Mouse (Mus musculus) cerebellum, adult 8-10 months (tissue): ENCODE results near the gene Socs7.

ENCODE experiments used
- DNase-seq: peaks from one replicate; pipeline ENCODE4 v3.0.0; 2022

Gene Socs7

DNA sequence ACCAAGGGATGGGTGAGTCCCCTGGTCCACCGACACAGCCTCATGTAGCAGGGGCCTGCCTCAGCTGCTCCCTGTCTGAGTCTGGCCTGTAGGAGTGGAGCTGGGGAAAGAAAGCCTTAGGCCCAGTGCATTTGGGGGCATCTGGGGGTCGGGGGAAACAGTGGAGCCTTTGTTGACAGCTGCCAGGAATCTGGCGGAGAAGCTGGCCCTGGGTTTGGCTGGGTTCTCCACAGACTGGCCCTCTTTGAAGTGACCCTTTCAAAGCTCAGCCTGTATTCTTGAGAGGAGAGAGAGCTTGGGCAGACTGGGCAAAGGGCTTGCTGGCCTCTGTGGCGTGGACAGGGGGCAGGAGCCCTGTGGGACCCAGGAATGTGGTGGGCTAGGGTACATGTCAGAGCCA, 60.2 kb downstream of the Socs7 start:
- no peak for DNase-seq

- DNase-seq, result no peak
These were observed 61.8 kb downstream of the Socs7 start for GRCm38 (mm10) chr11:97424092-97424692.

- DNase-seq, result no peak
These were observed 62.5 kb downstream of the Socs7 start for GRCm38 (mm10) chr11:97424802-97425201.

- DNase-seq, result peak; percentile 62
These were observed 65.7 kb downstream of the Socs7 start for GRCm38 (mm10) chr11:97427794-97428725.

- no peak for DNase-seq
These were observed 66.4 kb downstream of the Socs7 start for GRCm38 (mm10) chr11:97428726-97429077.

GRCm38 (mm10) chr11:97429615-97430014, 67.3 kb downstream of the Socs7 start:
- no peak for DNase-seq

- peak; percentile 74 for DNase-seq
These were observed 69.7 kb downstream of the Socs7 start for GRCm38 (mm10) chr11:97432015-97432414.

GRCm38 (mm10) chr11:97432983-97433539, 70.7 kb downstream of the Socs7 start:
- no peak for DNase-seq

GRCm38 (mm10) chr11:97434121-97434520, 71.8 kb downstream of the Socs7 start:
- no peak for DNase-seq

GRCm38 (mm10) chr11:97434704-97435454, 72.5 kb downstream of the Socs7 start:
- DNase-seq, result no peak

GRCm38 (mm10) chr11:97435808-97436491, 73.6 kb downstream of the Socs7 start:
- DNase-seq, result no peak

DNA sequence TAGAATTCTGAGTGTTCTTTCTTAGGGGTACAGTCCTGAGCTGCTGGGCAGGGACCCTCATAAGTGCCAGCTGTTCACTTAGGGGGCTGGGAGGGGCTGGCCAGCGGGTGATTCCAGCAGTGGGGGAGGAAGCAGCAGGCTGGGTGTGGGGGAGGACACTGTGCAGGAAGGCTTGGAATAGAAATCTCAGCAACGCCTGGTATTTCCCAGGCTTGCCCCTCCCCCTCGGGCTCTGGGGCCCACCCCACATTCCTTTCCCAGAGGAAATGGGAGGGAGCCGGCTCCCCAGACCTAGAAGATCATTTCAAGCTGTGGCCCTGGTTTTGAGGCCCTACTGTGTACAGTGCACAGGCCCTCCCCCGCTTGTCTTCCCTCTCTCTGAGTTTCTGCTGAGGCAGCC, 75.4 kb downstream of the Socs7 start:
- no peak for DNase-seq

- no peak for DNase-seq
These were observed 76.5 kb downstream of the Socs7 start for GRCm38 (mm10) chr11:97438868-97439267.

- no peak for DNase-seq
These were observed 77.6 kb downstream of the Socs7 start for GRCm38 (mm10) chr11:97439935-97440334.

- no peak for DNase-seq
These were observed 78.1 kb downstream of the Socs7 start for GRCm38 (mm10) chr11:97440441-97440881.

DNA sequence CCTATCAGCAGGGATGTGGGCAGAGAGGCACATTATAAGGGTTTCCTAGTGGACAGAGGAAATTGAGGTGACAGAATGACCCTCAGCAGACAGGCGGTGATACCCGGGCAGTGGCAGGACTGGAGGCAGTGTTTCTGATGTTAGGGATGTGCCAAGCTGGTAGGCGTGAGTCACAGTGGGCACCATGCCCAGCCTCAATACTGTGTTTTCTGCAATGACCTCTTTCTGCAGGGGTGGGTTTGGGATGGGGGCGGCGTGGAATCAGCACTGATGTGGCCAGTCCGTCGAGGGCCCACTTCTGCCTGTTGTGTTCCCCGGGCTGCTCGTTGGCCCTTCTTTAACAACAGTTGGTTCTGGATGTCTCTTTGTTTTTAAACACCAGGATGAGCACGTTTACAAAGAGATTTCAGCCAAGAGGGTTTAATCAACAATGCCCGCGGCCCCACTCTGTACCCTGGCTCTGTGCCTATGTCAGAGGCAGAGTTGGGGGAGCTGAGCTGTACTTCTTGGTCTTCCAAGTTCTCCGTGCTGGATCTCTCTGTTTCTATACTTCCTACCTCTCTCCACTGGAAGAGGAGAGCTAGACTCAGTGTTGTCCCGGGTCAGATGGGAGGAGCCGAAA, 78.8 kb downstream of the Socs7 start:
- DNase-seq, result no peak

DNA sequence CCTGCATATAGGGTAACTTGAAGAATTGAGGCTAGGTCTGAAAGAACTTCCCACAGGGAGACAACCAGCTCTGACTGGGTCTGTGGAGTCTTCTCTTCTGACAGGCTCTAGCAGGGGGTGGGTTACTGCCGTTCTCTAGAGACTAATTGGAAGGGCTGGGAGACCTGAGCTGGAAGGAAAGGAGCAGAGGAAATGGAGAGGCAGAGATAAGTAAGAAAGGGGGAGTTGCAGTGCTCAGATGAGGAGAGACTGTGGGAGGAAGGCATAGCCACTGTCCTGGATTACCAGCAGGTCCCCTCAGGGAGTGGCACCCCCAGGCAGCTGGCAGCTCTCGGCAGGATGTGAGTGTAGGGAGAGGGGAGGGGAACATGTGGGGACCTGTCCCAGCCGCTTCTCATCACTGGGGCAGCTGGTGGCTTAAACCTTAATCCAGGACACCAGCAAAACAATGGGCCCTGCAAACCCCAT, 79.3 kb downstream of the Socs7 start:
- DNase-seq, result no peak

DNA sequence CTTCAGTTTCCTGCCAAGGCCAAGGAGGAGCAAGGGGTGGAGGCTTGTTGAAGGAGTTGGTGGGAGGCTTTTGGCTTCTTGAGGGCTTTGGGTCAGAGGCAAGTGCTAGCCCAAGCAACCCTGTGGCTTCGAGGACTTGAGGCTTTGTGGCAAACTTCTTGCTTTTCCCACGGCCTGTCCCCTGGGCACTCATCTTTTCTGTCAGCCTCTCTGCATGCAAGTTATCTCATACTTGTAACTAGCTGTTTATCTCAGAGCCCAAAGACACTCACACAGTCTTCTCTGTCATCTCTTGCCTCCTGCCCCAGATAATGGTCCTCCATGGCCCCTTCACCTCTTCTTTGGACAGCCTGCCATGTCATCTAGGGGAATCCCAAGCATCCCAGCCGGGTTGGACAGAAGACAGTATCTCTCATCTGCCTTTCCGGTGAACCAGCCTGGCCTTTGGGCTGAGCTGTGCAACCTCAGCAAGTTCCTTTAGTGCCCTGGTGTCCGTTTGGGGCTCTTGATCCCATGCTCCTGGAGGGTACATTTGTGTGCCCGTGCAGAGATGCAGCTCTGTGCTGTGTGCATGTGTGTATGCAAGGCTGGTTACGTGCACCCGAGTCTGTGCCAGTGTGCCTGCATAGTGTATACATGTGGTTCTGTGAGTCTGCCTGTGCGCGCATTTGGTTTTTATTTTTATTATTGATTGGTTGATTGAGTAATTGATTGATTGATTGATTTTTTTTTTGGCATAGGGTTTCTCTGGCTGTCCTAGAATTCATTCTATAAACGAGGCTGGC, 80.7 kb downstream of the Socs7 start:
- DNase-seq, result no peak

DNA sequence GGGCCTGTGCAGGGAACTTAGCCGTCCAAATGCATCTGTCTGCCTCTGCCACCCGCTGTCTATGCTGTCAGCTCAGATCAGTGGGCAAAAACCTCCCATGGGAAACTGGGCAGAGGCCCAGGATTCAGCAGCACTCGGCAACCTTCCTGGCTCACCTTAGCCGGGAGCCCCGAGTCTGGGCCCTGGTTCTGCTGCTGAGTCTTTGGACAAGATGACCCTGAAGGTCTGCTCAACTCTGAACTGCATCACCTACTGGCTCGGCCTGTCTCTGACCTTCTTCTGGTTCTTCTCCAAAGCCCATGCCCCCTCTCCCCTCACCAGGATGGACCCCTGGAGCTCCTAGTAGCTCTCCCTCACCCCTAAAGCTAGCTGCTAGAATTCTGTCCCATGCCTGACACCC, 83.2 kb downstream of the Socs7 start:
- DNase-seq, result no peak

DNA sequence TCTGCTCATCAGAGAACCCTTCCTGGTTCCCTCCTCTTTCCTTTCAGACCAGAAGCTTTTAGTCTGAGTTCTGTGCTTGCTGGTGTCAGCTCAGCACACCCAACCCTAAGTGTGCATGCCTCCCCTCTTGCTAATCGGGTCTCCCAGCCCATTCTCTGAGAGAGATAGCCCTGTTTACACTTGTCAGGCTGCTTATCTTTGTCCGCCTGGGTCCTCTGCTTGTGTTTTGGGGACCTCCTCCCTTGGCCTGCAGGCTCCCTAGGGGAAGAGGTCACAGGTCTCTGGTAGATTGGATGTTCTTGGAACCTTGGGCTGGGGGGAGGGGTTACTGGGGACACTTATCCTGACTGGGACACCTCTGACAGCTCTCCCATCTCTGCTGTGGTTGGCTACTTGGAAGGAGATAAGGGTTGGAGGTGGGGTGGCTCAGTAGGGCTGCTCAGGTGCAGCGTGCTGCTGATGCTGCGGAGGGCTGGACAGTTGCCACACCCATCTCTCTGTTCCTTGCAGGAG, 83.7 kb downstream of the Socs7 start:
- no peak for DNase-seq

DNA sequence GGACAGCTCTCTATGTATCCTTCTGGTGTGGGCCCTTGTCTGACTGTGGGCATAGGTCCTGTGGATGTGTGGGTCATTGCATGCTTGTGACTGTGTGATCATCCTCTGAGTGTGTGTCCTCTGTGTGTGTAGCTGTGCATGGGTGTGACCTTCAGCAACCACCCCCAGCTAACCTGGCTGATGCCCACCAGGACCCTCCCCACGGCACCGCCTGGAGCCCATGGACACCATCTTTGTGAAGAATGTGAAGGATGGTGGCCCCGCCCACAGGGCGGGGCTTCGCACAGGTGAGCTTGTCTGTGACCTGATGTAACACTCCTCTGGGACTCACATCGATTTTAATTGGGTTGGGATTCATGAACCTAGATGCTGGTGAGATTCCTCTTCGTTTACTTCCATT, 85.6 kb downstream of the Socs7 start:
- DNase-seq, result no peak
